Mouse (Mus musculus) erythroblast, embryonic 14.5 days (primary cell): ENCODE data around the gene Sept5. TPM values are rescaled to one million over a fixed set of nuclear protein-coding genes. Genes with fewer than 3 reads are reported as not detected.

ENCODE experiments used
- H3K27me3 ChIP-seq: 2 replicates; pipeline ENCODE4 v1.6.1; 2012; ENCODE audit warnings: inconsistent platforms; ENCODE audit not compliant: control insufficient read depth
- H3K36me3 ChIP-seq: 2 replicates; pipeline ENCODE4 v1.6.1; 2012; ENCODE audit warnings: mild to moderate bottlenecking, inconsistent platforms; ENCODE audit not compliant: control insufficient read depth
- H3K4me1 ChIP-seq: 2 replicates; pipeline ENCODE4 v1.6.1; 2012; ENCODE audit warnings: inconsistent platforms; ENCODE audit not compliant: control insufficient read depth
- H3K4me3 ChIP-seq: replicated peaks from 2 replicates; pipeline ENCODE3; 2012; ENCODE audit warnings: moderate library complexity, mild to moderate bottlenecking, inconsistent platforms
- H3K9me3 ChIP-seq: 2 replicates; pipeline ENCODE4 v1.6.1; 2012; ENCODE audit warnings: low read length, inconsistent platforms, mixed read lengths; ENCODE audit not compliant: control insufficient read depth
- GATA1 ChIP-seq: IDR thresholded peaks from 2 replicates; pipeline ENCODE4 v1.6.1; 2012; ENCODE audit warnings: low read length, inconsistent platforms, mixed read lengths
- TAL1 ChIP-seq: IDR thresholded peaks from 3 replicates; pipeline ENCODE4 v1.6.1; 2012; ENCODE audit warnings: low read length, inconsistent platforms, mixed read lengths
- polyA plus RNA-seq: library from polyadenylated mRNA; stranded (reverse); fragments of >175 nt; gene quantifications from 2 replicates; pipeline ENCODE4 v1.2.3, GENCODE M21; 2012

Sept5 gene
- polyA plus RNA-seq, 1 experiment, result not detected

GRCm38 (mm10) chr16:18653290-18654160 is 23.8 kb upstream of the Sept5 start:
- Histone ChIP-seq H3K36me3 (no peaks in the 10 kb centered on the region), H3K9me3 (no peaks in the 10 kb centered on the region), H3K27me3 (no peaks in the 10 kb centered on the region), H3K4me1 (no peaks in the 10 kb centered on the region), H3K4me3 (no peak overlapping the region)
- TF ChIP-seq GATA1 (no peak), TAL1 (no peak)

- TF ChIP-seq GATA1 (no peak), TAL1 (no peak)
- Histone ChIP-seq H3K4me3 (no peak overlapping the region), H3K9me3 (no peaks in the 10 kb centered on the region), H3K4me1 (no peaks in the 10 kb centered on the region), H3K36me3 (no peaks in the 10 kb centered on the region), H3K27me3 (no peaks in the 10 kb centered on the region)
Observed at GRCm38 (mm10) chr16:18649126-18649525, 19.4 kb upstream of the Sept5 start.

GRCm38 (mm10) chr16:18645329-18645728 is 15.6 kb upstream of the Sept5 start:
- Histone ChIP-seq H3K4me1 (no peaks in the 10 kb centered on the region), H3K9me3 (no peaks in the 10 kb centered on the region), H3K4me3 (no peak overlapping the region), H3K27me3 (no peaks in the 10 kb centered on the region), H3K36me3 (no peaks in the 10 kb centered on the region)
- TF ChIP-seq TAL1 (no peak), GATA1 (no peak)

- no peaks in the 10 kb centered on the region for H3K9me3 ChIP-seq
- H3K4me1 ChIP-seq, result no peaks in the 10 kb centered on the region
- no peaks in the 10 kb centered on the region for H3K27me3 ChIP-seq
- no peak for TF ChIP-seq GATA1
- no peaks in the 10 kb centered on the region for H3K36me3 ChIP-seq
- no peak overlapping the region for H3K4me3 ChIP-seq
Observed at GRCm38 (mm10) chr16:18644485-18644884, 14.7 kb upstream of the Sept5 start.

GRCm38 (mm10) chr16:18643406-18643998 is 13.7 kb upstream of the Sept5 start:
- Histone ChIP-seq H3K4me1 (no peaks in the 10 kb centered on the region), H3K9me3 (no peaks in the 10 kb centered on the region)
- TF ChIP-seq GATA1 (no peak), TAL1 (no peak)

GRCm38 (mm10) chr16:18642897-18643296 is 13.1 kb upstream of the Sept5 start:
- Histone ChIP-seq H3K4me1 (no peaks in the 10 kb centered on the region), H3K36me3 (no peaks in the 10 kb centered on the region), H3K27me3 (peaks cover 6% of the 10 kb centered on the region), H3K4me3 (no peak overlapping the region), H3K9me3 (no peaks in the 10 kb centered on the region)
- TF ChIP-seq GATA1 (no peak), TAL1 (no peak)

More at GRCm38 (mm10) chr16:18643406-18643998, 13.7 kb upstream of the Sept5 start:
- Histone ChIP-seq H3K27me3 (peaks cover 3% of the 10 kb centered on the region), H3K36me3 (no peaks in the 10 kb centered on the region), H3K4me3 (no peak overlapping the region)

GRCm38 (mm10) chr16:18642291-18642690 is 12.5 kb upstream of the Sept5 start:
- H3K27me3 ChIP-seq, result peaks cover 6% of the 10 kb centered on the region
- H3K4me3 ChIP-seq, result no peak overlapping the region
- no peaks in the 10 kb centered on the region for H3K36me3 ChIP-seq
- H3K9me3 ChIP-seq, result no peaks in the 10 kb centered on the region
- no peaks in the 10 kb centered on the region for H3K4me1 ChIP-seq
- TF ChIP-seq GATA1 (no peak), TAL1 (no peak)

- H3K4me3 ChIP-seq, result no peak overlapping the region
- TF ChIP-seq GATA1 (no peak), TAL1 (no peak)
- peaks cover 8% of the 10 kb centered on the region for H3K27me3 ChIP-seq
- H3K9me3 ChIP-seq, result no peaks in the 10 kb centered on the region
- no peaks in the 10 kb centered on the region for H3K36me3 ChIP-seq
- H3K4me1 ChIP-seq, result no peaks in the 10 kb centered on the region
Observed at GRCm38 (mm10) chr16:18639382-18639929, 9.7 kb upstream of the Sept5 start.

GRCm38 (mm10) chr16:18638396-18638795 is 8.6 kb upstream of the Sept5 start:
- Histone ChIP-seq H3K4me1 (no peaks in the 10 kb centered on the region), H3K36me3 (no peaks in the 10 kb centered on the region), H3K4me3 (no peak overlapping the region), H3K27me3 (peaks cover 8% of the 10 kb centered on the region), H3K9me3 (no peaks in the 10 kb centered on the region; the same call in 1 of the 2 replicates)
- TF ChIP-seq GATA1, result no peak
- TF ChIP-seq TAL1, result no peak

GRCm38 (mm10) chr16:18636804-18637203 is 7.0 kb upstream of the Sept5 start:
- no peaks in the 10 kb centered on the region; the same call in 1 of the 2 replicates for H3K9me3 ChIP-seq
- H3K36me3 ChIP-seq, result no peaks in the 10 kb centered on the region
- H3K27me3 ChIP-seq, result peaks cover 19% of the 10 kb centered on the region
- H3K4me3 ChIP-seq, result no peak overlapping the region
- TF ChIP-seq TAL1 (no peak), GATA1 (no peak)
- H3K4me1 ChIP-seq, result no peaks in the 10 kb centered on the region
